Mouse (Mus musculus) thymus, postnatal 10 days (tissue): ENCODE results near the gene Sfmbt1.

ENCODE experiments used
- DNase-seq, 2 experiments: peaks; one replicate each; pipeline ENCODE4 v3.0.0; 2021; ENCODE audit warnings: low spot score in 2 of 2

Sfmbt1 gene

DNA sequence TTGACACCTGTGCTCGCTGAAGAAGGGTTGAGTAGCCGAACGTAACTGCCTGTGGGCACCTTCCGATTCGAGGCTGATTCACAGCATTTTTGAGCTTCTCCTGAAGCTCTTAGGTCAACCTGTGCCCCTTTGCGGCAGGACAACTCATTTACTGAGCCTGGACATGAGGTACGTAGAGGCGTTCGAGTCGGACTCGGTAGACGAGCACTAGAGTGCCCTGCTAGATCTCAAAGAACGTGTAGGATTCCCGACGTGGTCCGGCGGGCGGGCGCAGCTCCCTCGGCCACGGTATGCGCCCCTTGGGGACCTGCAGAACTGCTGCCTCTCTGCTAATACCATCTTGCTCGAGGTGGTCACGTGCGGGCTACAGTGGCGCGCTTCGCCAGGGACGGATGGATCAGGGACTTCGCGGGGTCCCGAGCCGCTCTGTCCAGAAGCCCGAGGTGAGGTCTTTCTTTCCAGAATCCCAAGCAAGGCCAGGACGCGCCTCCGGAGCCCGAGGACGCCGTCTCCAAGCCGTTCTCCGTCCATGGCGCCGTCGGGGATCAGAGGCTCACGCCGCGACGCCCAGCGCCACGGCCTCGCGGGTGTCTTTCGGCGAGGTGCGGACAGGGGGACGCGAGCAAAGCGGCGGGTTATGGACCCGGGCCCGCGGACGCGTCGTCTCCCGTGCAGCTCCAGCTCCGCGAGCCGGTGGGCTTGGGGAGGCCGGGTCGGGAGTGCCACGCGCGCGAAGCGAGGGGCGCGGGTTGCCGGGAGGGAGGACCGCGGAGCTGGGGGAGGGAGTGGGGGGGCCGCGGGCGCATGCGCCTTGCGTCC lies at the start of gene Sfmbt1:
Sfmbt1 (plus strand) TSS at position 51 of the 819 bp plus-strand sequence.
- no peak for DNase-seq

DNA sequence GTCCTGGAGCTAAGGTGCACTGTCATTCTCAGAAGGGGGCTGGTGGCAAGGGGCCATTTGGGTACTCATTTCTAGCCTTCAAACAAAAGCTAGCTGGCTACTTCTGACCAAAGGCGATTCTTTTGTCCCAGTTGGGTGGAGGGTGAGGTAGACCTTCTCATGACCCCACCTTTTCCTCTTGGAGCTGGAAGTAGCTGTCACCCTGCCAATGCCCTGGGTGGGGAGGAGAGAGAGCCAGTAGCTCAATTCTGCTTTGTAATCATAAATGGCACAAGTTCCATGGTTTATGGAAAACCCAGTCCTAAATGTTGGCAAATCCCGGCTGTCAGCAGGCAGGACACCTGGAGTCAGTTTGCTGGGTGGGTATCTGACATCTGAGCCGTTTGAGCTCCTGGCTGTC lies 48.6 kb upstream of the Sfmbt1 start:
- no peak for DNase-seq

DNA sequence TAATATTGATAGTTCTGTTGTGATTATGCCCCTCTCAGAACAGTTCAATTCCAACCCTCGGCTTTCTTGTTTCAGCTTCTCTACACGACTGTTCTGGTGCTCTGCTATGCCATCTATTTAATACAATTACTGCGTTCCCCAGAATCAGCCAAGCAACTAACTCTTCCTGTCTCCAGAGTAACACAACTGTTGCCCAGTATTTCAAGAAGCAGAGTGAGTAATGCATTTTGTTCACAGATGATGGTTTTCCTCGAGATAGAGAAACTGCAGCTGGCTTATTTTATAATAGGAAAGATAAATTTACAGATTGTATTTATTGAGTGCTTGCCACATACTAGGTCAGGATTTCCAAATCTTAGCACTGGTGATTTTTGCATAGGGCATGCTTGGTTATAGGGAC lies 48.0 kb upstream of the Sfmbt1 start:
- no peak for DNase-seq

DNA sequence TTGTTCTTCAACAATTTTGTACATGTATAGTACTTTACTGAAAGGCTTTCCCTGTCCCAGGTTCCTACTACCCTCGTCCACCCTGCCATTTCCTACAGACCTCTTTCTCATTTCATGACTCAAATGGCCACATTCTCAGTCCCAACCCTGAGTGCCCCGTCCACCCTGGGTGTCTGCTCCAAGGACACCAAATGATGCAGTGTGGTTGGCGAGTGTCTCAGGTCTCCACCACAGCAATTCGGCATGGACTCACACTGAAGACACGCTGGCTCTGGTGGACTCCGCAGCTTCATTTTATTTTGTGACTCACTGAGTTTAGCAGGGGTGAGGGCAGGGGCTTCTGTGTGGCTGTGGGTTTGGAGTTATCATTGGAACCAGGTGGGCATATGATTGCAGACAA lies 44.5 kb upstream of the Sfmbt1 start:
- no peak for DNase-seq

DNA sequence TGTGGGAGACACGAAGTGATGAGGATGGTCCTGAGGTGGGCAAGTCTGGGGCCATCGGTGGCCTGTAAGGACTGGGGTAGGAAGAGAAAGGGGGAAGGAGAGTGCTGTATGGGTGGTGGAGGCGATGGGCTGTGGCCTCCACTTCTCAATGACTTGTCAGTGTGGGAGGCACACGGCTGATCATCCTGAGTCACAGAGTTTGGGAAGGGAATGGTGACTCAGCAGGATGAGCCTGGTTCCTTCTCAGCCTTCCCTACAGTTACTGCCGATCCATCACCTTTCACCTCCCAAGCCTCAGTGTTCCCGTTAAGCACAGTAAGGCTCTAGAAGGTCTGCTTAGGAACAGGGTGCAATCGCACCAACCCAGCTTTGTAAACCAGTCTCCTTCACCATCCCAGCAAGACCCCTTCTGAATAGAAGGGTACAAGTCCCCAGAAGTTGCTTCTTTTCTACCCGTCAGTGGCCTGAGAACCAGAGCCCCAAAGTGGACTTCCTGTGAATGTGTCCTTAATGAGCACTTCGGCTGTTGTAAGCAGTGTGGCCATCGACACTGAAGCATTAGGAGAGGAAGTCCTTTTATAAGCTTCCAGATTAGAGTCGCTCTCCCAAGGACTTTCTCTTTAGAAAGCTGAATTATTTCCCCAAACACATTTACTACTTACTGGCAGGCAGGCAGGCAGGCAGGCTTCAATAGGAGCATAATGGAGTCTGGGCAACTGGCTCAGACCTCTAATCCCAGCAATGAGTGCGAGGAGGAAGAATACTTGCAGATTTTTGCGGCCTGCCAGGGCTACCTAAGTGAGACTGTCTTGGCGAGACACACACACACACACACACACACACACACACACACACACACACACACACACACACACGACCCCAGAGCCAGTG lies 43.3 kb upstream of the Sfmbt1 start:
- no peak for DNase-seq

DNA sequence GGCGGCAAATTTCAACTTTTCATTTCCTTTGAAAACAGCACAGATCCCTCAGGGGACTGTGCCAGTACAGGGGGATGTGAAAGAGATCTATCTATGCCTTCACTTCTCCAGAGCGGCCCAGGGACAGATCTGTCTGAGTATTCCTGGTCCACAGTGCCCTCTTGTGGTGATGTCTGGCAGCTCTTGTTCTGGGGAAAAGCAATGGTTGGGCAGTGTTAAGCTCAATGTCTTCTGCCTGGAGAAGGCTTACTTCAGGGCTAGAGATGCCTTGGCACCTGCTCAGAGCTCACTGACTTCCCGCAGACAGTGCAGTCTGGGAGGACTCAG lies 42.7 kb upstream of the Sfmbt1 start:
- peak; percentile 62 to 87 for DNase-seq

DNA sequence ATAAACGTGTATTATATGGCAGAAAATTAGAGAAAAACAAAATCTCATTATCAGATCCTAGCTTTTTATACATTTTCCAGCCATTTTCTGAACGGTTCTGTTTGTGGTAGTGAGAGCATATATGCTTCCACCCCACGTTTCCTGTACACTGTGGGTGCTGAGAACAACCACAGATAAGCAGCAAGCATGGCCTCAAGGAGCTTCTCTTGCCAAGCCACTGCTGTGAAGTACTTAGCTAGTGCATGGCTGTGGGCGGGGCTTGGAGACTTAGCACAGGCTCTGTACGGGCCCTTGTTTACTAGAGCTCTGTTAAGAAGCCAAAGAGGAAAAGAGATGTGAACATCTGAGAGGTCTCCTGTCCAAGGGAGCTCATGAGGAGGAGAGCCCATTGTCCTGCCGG lies 39.7 kb upstream of the Sfmbt1 start:
- DNase-seq: peak; percentile 16 to 41

DNA sequence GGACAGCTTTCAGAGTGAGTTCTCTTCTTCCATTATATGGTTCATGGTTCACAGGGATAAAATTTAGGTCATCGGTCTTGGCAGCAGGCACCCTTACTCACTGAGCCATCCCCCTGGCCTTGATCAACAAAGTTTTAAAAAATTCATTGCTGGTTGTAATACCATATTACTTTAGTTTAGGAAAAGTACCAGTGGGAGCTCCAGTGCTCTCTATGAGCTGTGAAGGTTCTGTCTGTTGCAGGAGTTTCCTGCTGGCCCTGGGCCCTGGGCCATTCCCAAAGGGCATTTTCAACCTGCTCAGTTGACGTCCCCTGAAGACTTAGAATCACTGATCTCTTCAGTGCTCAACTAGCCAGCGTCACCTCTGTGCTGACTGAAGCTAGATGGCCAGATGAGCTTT lies 32.5 kb upstream of the Sfmbt1 start:
- no peak for DNase-seq

DNA sequence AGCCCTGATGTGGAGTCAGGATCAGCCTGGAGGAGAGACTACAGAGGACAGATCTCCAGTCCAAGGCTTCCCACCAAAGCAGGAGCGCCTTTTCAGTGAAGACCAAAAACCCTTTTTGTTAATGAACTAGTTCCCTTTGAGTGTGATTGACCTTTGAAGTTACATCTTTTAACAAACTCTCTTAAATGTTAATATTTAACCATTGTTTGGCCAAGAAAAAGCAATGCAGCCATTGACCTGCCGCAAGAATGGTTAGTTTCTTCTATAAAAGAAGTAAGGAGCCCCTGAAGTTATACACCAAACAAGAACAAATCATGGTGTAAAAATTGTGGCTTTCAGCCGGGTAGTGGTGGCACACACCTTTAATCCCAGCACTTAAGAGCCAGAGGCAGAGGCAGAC lies 24.0 kb upstream of the Sfmbt1 start:
- DNase-seq: no peak

DNA sequence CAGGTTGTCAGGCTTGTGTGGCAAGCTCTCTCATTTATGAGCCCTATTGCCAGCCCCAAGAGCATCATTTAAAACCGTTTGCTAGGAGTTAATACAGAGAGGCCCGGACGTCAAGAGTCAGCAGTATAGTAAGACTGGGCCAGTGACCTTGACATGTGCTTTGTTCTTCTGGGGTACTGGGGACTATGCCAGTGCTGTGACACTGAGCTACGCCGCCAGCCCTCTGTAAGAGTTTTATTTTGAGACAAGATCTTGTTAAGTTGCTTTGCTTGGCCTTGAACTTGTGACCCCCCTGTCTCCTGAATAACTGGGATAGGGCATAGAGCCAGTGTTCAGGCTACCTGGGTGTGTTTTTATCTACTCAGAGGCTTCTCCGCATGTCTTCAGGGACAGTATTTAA lies 22.2 kb upstream of the Sfmbt1 start:
- no peak for DNase-seq

DNA sequence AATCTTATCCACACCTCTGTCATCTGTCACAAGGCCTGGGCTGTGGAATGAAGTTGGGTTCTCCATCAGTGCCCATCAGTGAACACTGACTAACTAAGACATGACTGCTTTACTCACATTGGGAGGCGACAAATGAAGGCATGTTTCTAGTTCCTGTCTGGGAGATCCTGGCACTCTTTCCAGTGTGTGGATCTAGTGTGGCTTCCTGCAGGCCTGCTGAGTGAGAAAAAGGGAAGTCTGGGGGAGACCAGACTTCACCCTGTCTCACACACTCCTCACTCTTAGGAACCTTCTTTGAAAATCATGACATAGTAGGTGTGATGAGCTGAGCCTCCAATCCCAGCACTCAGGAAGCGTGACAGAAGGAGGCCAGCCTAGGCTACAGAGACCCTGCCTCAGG lies 19.9 kb upstream of the Sfmbt1 start:
- DNase-seq: no peak

DNA sequence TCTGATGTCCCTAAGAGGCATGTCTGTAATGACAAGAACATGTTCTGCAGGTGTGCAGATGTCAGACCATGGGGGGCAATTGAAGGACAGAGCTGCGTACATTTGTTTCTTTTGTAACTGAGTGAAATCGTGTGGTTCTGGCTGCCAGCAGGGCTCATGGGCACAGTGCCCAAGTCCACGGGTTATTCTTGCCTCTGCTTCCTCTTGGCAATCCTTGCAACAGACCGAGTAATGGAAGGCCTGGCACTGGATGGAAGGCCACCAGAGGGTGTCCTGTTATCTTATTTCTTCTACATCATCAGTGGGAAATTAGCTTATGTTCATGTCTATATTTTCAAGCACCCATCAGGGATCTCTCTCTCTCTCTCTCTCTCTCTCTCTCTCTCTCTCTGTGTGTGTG lies 19.0 kb upstream of the Sfmbt1 start:
- DNase-seq: no peak

DNA sequence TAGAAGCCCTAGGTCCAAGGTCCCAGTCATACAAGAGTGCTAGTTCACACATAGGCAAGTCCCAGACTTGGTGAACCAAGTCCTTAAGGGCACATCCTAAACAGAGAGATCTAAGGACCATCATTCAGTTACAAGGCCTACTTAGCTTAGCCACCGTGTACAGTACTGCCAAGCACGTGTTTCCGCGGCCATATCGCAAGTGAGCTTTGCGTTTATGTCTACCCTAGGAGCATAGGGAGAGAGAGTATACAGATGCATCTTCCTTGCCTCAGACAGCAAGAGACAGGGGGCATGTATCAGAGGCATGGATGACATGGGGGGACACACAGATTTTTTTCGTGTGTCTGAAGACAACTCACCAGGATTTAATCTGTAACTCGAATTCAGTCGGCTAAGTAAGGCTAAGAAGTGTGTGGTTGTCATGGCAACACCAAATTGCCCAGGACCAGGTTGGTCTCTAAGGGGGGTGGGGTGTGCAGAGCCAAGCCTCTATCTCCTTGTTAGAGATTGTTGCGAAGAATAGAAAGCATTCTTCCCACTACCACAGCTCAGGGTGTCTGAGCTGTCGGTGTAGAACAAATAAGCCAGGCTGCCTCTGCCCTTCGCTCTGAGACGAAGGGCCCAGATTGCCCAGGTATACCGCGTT lies 17.1 kb upstream of the Sfmbt1 start:
- DNase-seq: no peak

DNA sequence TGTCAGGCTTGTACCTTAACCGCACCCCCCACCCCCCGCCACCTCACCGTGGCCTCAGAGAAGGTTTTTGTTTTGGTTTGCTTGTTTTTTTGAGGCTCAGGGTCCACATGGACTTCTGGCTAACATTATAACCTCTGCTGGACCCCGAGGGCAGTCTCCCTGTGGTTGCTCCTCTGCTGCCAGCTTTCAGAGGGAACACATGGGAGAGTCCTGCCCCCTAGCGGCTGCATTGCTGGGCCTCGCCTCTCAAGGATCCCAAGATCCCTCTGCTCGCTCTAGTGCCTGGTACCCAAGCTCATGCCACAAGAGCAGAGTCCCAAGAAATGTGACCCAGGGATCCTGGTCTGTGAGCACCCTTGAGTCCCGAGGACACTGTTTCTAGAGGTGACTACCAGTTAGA lies 15.0 kb upstream of the Sfmbt1 start:
- peak; percentile 6 to 50 for DNase-seq

DNA sequence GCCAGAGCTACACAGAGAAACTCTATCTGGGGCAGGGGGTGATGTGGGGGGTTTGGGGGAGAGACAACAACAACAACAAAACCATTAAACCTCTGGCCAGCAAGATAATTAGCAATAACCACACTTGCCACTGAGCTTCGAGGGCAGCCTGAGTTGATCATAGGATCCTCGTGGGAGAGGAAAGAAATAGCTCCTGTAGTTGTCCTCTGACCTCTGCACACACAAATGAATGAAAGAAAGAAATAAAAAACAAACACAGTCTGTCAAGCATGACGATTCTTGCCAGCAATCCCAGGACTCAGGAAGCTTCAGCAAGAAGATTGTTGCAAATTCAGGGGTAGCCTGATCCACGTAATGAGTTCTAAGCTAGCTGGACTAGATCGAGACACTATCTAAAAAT lies 12.1 kb upstream of the Sfmbt1 start:
- DNase-seq: no peak

DNA sequence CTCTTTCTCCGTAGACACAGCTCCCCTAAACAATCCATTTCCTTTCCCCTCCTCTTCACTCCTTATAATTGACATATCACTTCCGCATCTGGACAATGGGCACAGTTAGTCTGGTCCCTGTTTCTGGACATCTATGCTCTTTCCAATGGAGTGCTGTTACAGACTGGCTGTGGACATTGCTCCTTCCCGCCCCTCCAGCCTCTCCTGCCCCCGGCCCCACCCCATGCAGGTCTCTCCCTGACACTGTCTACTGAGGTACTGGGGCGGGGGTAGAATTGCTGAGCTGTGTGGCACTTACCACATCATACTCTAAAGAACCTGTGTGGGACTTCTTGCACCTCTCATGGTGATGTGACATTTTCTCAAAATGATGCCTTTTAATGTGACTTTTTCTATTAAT lies 11.6 kb upstream of the Sfmbt1 start:
- no peak for DNase-seq

DNA sequence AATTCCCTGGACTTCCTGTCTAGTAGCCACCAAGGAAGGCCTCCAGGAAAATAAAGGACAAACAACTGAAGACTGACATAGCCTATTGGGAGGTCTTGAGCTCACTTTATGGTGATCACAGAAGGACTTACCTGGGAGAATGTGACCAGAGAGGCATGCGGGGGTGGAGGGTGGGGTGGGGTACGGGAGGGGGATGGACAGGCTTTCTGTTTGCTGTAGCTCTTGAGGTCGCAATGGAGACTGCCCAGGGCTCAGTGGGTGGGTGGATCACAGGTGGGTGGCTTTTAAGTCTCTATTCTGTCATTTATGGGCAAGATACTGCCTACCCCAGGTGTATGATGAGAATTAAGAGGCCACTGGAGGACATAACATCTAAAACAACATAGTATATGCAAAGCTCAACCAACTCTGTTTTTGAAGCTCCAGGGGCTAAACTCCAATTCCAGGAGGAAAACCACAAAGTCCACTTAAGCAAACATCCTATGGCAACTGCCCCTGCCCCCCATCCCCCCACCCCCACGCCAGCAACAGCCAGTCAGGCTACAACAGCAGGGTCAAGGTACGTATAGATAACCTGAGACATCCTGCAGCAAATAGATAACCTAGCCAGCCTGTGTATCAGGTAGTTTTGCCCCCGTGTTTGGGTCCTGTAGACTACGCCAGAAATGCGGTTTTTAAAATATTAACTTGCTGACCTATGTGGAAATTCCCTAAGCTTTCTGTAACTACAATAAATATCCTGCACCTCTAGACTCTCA lies 10.4 kb upstream of the Sfmbt1 start:
- DNase-seq: no peak

DNA sequence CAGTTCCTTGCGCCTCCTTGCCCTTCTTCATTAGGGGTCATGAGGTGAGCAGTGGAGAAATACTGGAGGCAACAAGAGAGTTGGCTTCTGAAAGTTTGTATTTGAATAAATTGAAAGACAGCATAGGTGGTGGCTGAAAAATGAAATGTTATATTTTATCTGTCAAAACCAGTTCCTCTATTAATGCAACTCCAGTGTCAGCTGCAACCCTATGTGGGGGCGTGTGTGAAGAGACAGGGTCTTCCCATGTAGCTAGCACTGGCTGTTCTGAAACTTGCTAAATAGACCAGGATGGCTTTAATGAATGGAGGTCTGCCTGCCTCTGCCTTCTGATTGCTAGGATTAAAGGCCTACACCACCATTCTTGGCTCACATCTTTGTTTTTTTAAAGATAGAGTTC lies 2.8 kb upstream of the Sfmbt1 start:
- no peak for DNase-seq

DNA sequence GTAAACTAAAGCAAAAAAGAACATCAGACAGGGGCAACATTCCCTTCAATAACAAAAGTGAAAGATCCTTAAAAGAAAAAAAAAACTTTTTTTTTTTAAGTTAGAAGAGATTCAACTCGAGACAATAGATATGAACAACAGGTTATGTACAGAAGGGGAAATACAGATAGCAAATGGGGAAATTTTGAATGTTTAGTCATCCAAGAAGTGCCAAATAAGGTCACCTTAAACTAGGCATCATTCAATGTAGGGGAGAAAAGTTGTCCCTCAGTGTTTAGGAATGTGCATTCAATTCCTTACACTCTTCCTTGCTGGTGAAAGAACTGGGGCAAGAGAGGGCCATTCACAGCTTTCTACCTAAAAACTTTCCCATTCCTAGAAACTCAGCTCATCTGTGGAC lies 880 bp upstream of the Sfmbt1 start:
- DNase-seq: no peak

DNA sequence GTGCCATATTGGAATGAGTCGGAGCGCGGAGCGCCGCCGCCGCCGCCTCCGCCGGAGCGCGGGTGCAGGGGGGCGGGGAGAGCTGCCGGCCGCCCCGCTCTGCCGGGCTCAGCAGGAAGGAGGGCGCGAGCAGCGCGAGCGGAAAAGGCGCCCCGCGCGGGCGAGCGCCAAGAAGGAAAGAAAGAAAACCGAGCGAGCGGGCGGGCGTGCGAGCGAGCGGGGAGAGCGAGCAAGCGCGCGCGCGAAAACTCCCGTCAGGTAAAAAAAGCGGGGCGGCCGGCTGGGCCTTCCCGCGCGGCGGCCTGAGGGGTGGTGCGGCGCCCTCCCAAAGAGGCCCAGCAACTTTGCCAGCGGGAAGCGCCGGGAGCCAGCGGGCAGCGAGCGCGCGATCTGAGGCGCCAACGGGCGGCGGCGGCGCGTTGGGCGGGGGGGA lies 985 bp downstream of the Sfmbt1 start:
- DNase-seq: peak; percentile 73 to 77

DNA sequence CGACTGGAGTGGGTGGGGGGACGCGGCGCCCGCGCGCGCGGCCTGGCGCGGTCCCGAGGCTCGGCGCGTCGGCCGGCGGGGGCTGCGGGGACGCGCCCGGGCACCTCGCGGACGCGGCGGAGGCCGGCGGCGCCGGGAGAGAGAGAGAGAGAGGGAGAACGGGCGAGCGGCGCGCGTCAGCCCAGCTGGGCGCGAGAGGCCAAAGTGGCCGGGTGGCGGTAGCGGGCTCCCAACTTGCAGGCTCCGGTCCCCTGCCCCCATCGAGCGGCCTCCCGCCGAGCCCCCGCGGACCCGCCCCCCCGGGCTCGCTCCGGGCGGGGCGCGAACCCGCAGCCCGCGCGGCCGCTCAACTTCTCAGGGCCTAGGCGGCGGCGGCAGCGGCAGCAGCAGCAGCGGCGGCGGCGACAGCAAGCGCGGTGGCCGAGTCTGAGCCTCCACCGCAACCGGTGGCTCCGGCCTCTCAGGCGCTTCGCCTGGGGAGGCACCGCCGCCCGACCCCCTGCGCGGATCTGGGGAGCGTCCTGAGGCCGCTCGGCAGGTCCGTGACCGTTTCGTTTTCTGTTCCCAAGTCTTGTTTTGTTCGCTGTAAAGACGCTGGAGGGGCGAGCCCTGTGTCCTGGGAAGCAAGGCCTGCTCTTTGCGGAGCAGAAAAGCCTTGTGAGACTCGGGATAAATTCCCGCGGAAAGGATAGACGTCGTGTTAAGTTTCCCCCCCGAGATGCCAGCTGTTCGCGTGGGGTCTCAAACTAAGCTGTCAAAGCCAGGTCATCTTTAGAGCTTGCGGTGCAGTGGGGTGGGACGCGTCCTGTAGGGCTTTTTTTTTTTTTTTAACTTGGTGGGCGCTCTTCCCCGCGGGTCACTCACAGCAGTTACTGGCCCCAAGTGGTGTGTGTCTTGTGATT lies 1.7 kb downstream of the Sfmbt1 start:
- peak in 1 of 2 experiments; percentile 46 for DNase-seq
